Mouse (Mus musculus) brain, embryonic 18.5 days (tissue): Measurements from ENCODE around the gene Irak2.
"Not testable (repeated sequence)": the region's sequence is repeated elsewhere in the genome, so short reads cannot be mapped to it uniquely, and the experiment has no call there.

Source experiments
- DNase-seq: peaks from one replicate; pipeline ENCODE4 v3.0.0-alpha.2; 2012; ENCODE audit warnings: low read depth, low spot score

Irak2 gene

GRCm38 (mm10) chr6:113668287-113669154 is 30.3 kb downstream of the Irak2 start:
- DNase-seq: no peak

- DNase-seq: no peak
These were observed 31.6 kb downstream of the Irak2 start for GRCm38 (mm10) chr6:113669821-113670220.

GRCm38 (mm10) chr6:113672029-113672428 is 33.8 kb downstream of the Irak2 start:
- DNase-seq: not testable (repeated sequence)

- DNase-seq: no peak
These were observed 34.7 kb downstream of the Irak2 start for GRCm38 (mm10) chr6:113672989-113673388.

- no peak for DNase-seq
These were observed 37.0 kb downstream of the Irak2 start for GRCm38 (mm10) chr6:113675234-113675633.

- no peak for DNase-seq
These were observed 37.7 kb downstream of the Irak2 start for GRCm38 (mm10) chr6:113675991-113676390.

- no peak for DNase-seq
These were observed 38.9 kb downstream of the Irak2 start for GRCm38 (mm10) chr6:113677070-113677734.

- no peak for DNase-seq
These were observed 40.2 kb downstream of the Irak2 start for GRCm38 (mm10) chr6:113678246-113679012.

GRCm38 (mm10) chr6:113679993-113680566 is 41.8 kb downstream of the Irak2 start:
- DNase-seq: no peak

- no peak for DNase-seq
These were observed 43.0 kb downstream of the Irak2 start for GRCm38 (mm10) chr6:113681271-113681670.

- no peak for DNase-seq
These were observed 45.0 kb downstream of the Irak2 start for GRCm38 (mm10) chr6:113683081-113683825.

- DNase-seq: no peak
These were observed 48.4 kb downstream of the Irak2 start for GRCm38 (mm10) chr6:113686551-113687125.

- DNase-seq: no peak
These were observed 51.7 kb downstream of the Irak2 start for GRCm38 (mm10) chr6:113690008-113690399.

GRCm38 (mm10) chr6:113690400-113691083 is 52.3 kb downstream of the Irak2 start:
- DNase-seq: no peak

- no peak for DNase-seq
These were observed 52.8 kb downstream of the Irak2 start for GRCm38 (mm10) chr6:113691084-113691462.

- no peak for DNase-seq
These were observed 54.4 kb downstream of the Irak2 start for GRCm38 (mm10) chr6:113692661-113693133.

GRCm38 (mm10) chr6:113693377-113693776 is 55.1 kb downstream of the Irak2 start:
- no peak for DNase-seq

- no peak for DNase-seq
These were observed 56.9 kb downstream of the Irak2 start for GRCm38 (mm10) chr6:113695203-113695602.

- DNase-seq: no peak
These were observed 57.6 kb downstream of the Irak2 start for GRCm38 (mm10) chr6:113695766-113696355.
